Mouse (Mus musculus): ENCODE data around the gene Eya4. TPM values are rescaled to one million over a fixed set of nuclear protein-coding genes. Genes with fewer than 3 reads are reported as not detected.
A peak's percentile ranks its signal among the peaks of the same experiment; 100 is the strongest.

Gene Eya4
- polyA plus RNA-seq, 1 experiment: 0.47 TPM

DNA sequence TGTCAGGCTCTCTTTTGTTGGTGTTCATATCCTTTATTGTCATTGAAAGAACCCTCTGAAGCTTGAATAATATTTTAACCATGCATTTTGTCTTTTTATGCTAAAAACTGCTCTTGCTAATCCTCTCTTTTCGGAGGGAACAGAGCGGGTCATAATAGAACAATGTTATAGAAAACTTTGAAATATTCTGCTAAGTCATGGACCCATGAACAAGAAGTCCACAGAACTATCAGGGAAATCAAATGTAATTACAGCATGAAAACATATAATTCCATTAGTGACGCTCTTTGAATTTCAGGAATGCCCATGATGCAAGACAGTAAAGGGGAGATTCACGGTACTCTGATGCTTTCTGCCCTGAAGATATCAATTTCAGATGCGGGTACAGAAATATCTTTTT lies 224.1 kb downstream of the Eya4 start:
- Histone ChIP-seq H3K36me3 (ENCODE audit: control insufficient read depth, insufficient read depth, low read length) (no peaks in the 10 kb centered on the region), H3K4me3 (ENCODE audit: insufficient read depth, low read depth, low read length) (no peak overlapping the region), H3K4me1 (ENCODE audit: control insufficient read depth, insufficient read depth, low read length) (no peaks in the 10 kb centered on the region), H3K27ac (ENCODE audit: insufficient read depth, low read depth, low read length) (no peak overlapping the region), H3K27me3 (replicated peaks; ENCODE audit: control insufficient read depth, insufficient read depth, low read length) (no peaks in the 10 kb centered on the region)
- no peak for DNase-seq
- WGBS: 77% methylated on average over 5 of the region's 5 CpGs
- TF ChIP-seq CTCF (conservative IDR thresholded peaks at IDR 0.05; ENCODE audit: insufficient read depth, insufficient read length, low read depth, low read length): no peak
- no peak for TF ChIP-seq POLR2A (IDR thresholded peaks at IDR 0.05; ENCODE audit: low read depth, low read length)

DNA sequence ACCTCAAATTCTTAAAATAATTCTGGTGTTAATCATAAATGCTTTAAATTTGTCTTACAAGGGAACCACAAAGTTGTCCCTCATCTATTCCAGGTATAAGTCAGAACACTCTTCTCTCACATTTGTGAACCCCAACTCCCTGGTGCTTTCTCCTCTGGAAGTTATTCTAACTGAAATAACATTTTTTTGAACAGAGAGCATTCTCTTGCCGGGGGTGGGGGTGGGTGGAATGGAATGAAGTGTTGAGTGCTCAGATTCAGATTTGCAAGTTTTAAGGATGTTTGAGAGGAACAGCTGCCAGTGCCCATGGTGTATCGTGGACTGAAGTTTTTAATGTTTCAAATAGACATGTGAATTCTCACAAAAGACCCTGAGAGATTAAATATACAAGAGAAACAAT lies 230.1 kb downstream of the Eya4 start:
- 59% methylated on average over 2 of the region's 2 CpGs for WGBS
- Histone ChIP-seq H3K36me3 (ENCODE audit: control insufficient read depth, insufficient read depth, low read length) (no peaks in the 10 kb centered on the region), H3K27ac (ENCODE audit: insufficient read depth, low read depth, low read length) (no peak overlapping the region), H3K27me3 (replicated peaks; ENCODE audit: control insufficient read depth, insufficient read depth, low read length) (no peaks in the 10 kb centered on the region), H3K4me3 (ENCODE audit: insufficient read depth, low read depth, low read length) (no peak overlapping the region), H3K4me1 (ENCODE audit: control insufficient read depth, insufficient read depth, low read length) (no peaks in the 10 kb centered on the region)
- TF ChIP-seq POLR2A (IDR thresholded peaks at IDR 0.05; ENCODE audit: low read depth, low read length) (no peak), CTCF (conservative IDR thresholded peaks at IDR 0.05; ENCODE audit: insufficient read depth, insufficient read length, low read depth, low read length) (no peak)
- DNase-seq: no peak

DNA sequence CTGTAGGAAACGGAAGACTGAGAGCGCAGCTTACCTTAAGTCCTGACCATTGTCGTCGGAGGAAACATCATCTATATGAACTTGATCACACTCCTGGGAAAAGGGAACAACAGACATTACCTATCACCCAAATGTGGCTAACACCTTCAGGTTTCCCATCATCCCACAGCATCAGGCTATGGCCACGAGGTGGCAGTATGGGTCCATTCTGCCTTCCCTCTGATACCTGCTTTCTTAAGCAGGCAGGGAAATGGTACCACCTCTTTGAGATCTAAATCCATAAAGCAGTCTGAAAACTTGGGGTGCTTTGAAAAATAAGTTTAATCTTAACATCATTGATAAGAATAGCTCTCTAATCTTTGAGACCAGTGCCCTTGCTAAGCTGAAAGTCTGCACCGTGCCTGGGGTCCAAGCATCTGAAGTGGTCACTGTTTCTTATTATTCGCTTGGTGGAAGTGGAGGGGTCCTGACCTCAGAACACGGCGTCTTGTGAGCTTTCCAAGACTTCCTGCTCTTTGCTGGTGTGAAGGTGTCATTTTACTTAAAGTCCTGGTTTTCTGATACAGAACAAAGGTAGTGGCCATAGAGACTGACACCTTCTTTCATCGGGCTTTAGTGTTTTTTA lies 233.7 kb downstream of the Eya4 start:
- Histone ChIP-seq H3K27ac (ENCODE audit: insufficient read depth, low read depth, low read length) (no peak overlapping the region), H3K4me1 (ENCODE audit: control insufficient read depth, insufficient read depth, low read length) (no peaks in the 10 kb centered on the region), H3K4me3 (ENCODE audit: insufficient read depth, low read depth, low read length) (no peak overlapping the region), H3K27me3 (replicated peaks; ENCODE audit: control insufficient read depth, insufficient read depth, low read length) (no peaks in the 10 kb centered on the region), H3K36me3 (ENCODE audit: control insufficient read depth, insufficient read depth, low read length) (no peaks in the 10 kb centered on the region)
- DNase-seq: peak; percentile 65
- TF ChIP-seq POLR2A (IDR thresholded peaks at IDR 0.05; ENCODE audit: low read depth, low read length) (no peak), CTCF (conservative IDR thresholded peaks at IDR 0.05; ENCODE audit: insufficient read depth, insufficient read length, low read depth, low read length) (peak; percentile 97)
- WGBS: 43% methylated on average over 10 of the region's 10 CpGs

DNA sequence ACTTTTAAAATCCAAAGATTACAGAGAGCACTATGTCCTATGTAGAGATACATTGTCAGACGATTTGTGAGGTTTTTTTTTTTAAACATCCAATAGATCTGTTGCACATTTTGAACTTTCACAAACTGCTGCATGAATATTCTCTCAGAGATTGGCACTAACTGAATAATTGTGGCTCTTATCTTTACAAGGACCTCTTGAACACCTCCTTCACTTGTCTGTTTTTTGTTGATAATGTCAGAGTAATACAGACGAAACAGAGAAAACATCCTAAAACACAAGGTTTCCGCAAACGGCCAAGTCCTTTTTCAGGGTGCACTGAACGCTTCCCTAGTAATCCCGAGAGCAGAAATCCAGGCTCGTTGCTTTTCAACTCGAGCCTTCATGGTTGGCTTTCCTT lies 234.5 kb downstream of the Eya4 start:
- TF ChIP-seq CTCF (conservative IDR thresholded peaks at IDR 0.05; ENCODE audit: insufficient read depth, insufficient read length, low read depth, low read length) (no peak), POLR2A (IDR thresholded peaks at IDR 0.05; ENCODE audit: low read depth, low read length) (no peak)
- DNase-seq: no peak
- Histone ChIP-seq H3K27ac (ENCODE audit: insufficient read depth, low read depth, low read length) (no peak overlapping the region), H3K36me3 (ENCODE audit: control insufficient read depth, insufficient read depth, low read length) (no peaks in the 10 kb centered on the region), H3K4me1 (ENCODE audit: control insufficient read depth, insufficient read depth, low read length) (no peaks in the 10 kb centered on the region), H3K27me3 (replicated peaks; ENCODE audit: control insufficient read depth, insufficient read depth, low read length) (no peaks in the 10 kb centered on the region), H3K4me3 (ENCODE audit: insufficient read depth, low read depth, low read length) (no peak overlapping the region)
- 84% methylated on average over 8 of the region's 8 CpGs for WGBS

DNA sequence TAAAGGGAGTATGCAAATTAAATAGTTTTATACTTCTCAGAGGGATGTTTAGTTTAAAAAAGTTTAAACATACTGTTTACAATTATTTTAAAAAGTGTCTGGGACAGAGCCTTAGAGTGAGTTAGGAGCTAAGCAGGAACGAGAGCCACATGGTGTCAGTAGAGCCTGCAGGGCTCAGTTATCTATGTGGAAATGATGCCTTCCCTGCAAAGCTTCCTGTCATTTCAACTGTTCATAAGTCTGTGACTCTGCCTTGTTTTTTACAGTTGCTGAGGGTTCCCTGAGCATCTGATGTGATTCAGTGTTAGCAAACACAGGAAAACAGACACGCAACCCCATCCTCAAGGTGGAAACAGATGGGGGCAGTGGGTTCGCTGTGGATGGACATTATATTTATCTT lies 235.3 kb downstream of the Eya4 start:
- Histone ChIP-seq H3K27me3 (replicated peaks; ENCODE audit: control insufficient read depth, insufficient read depth, low read length) (no peaks in the 10 kb centered on the region), H3K27ac (ENCODE audit: insufficient read depth, low read depth, low read length) (no peak overlapping the region), H3K4me3 (ENCODE audit: insufficient read depth, low read depth, low read length) (no peak overlapping the region), H3K36me3 (ENCODE audit: control insufficient read depth, insufficient read depth, low read length) (no peaks in the 10 kb centered on the region), H3K4me1 (ENCODE audit: control insufficient read depth, insufficient read depth, low read length) (no peaks in the 10 kb centered on the region)
- 78% methylated on average over 3 of the region's 3 CpGs for WGBS
- no peak for DNase-seq
- no peak for TF ChIP-seq CTCF (conservative IDR thresholded peaks at IDR 0.05; ENCODE audit: insufficient read depth, insufficient read length, low read depth, low read length)
- TF ChIP-seq POLR2A (IDR thresholded peaks at IDR 0.05; ENCODE audit: low read depth, low read length): no peak

DNA sequence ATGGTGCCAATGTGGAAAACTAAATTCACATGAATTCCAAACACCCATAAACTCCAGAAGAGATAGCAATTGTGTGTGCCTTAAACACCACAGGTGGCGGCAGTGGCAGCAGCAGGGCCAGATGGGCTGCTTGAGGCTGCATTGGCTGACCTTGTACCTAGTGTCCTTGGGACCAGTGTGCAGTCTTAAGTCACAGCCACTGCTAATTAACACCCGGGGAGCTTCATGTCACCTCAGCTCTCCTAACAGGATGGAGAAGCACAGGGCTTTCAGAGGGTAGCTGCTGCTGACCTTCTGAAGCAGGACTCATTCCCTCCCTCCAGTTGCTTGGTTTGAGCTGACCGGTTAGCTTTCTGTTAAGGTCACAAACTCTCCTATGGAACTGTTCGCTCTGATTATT lies 242.5 kb downstream of the Eya4 start:
- Histone ChIP-seq H3K36me3 (ENCODE audit: control insufficient read depth, insufficient read depth, low read length) (no peaks in the 10 kb centered on the region), H3K27ac (ENCODE audit: insufficient read depth, low read depth, low read length) (no peak overlapping the region), H3K27me3 (replicated peaks; ENCODE audit: control insufficient read depth, insufficient read depth, low read length) (no peaks in the 10 kb centered on the region), H3K4me3 (ENCODE audit: insufficient read depth, low read depth, low read length) (no peak overlapping the region), H3K4me1 (ENCODE audit: control insufficient read depth, insufficient read depth, low read length) (no peaks in the 10 kb centered on the region)
- TF ChIP-seq POLR2A (IDR thresholded peaks at IDR 0.05; ENCODE audit: low read depth, low read length) (no peak), CTCF (conservative IDR thresholded peaks at IDR 0.05; ENCODE audit: insufficient read depth, insufficient read length, low read depth, low read length) (no peak)
- DNase-seq: no peak
- WGBS: 63% methylated on average over 4 of the region's 4 CpGs

DNA sequence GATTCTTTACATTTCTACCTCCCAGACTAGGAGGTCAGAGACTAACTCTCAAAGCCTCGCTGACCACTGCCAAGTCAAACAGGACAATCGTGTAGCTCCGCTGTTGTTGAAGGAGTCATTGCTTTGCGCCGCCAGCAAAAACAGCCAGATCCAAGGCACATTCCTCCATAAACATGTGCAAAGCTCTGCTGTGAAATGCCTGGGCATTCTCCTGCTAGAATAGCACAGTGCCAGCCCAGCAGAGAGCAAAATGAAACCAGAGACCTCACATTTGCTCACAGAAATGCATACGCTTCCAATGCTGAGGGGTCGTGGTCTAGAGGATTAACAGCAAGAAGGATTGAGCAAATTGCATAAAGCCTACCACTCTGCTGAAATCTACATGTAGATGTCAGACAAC lies 258.1 kb downstream of the Eya4 start:
- 79% methylated on average over 7 of the region's 7 CpGs for WGBS
- H3K4me3 ChIP-seq (ENCODE audit: insufficient read depth, low read depth, low read length): no peak overlapping the region
- no peaks in the 10 kb centered on the region for H3K36me3 ChIP-seq (ENCODE audit: control insufficient read depth, insufficient read depth, low read length)
- no peak for TF ChIP-seq CTCF (conservative IDR thresholded peaks at IDR 0.05; ENCODE audit: insufficient read depth, insufficient read length, low read depth, low read length)
- TF ChIP-seq POLR2A (IDR thresholded peaks at IDR 0.05; ENCODE audit: low read depth, low read length): no peak
- no peak for DNase-seq
- no peaks in the 10 kb centered on the region for H3K4me1 ChIP-seq (ENCODE audit: control insufficient read depth, insufficient read depth, low read length)
- no peaks in the 10 kb centered on the region for H3K27me3 ChIP-seq (replicated peaks; ENCODE audit: control insufficient read depth, insufficient read depth, low read length)
- no peak overlapping the region for H3K27ac ChIP-seq (ENCODE audit: insufficient read depth, low read depth, low read length)
